Mouse (Mus musculus): ENCODE results near the gene Tifab.

DNA sequence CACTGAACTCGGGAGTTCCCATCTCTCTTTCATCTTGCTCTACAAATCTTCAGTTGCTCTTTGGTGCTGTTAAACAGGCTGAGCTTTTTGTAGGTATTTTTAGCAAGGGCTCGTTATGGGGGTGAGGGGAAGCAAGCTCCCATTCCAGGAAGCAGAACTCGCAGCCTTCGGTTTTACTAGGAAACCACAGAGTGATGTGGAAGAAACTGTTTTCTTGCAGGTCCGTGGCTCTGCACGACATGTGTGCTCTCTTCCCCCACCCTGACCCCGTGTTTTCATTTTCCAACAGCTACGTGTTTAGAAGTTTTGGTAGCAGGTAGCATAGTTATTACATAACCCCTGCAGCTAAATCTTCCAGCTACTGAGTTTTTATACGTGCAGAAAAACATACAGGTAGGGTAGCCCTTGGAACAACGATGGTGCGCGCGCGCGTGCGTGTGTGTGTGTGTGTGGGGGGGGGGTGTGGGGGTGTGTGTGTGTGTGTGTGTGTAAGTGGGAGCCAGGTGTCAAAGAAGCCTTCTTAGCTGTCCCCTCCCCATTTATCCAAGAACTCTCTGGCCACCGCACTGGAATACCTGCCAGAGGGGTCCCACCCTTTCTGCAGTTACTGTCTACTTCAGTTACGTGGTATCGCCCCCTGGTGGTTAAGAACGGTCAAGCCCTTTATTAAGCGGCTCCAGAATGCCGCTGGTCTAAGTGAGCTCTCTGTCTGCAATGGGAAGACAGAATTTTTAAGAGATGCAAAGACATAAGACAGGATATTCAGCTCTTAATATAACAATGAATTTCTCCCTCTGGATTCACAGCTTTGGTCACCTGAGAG lies 27.1 kb downstream of the Tifab start:
- peak; percentile 63 for TF ChIP-seq CTCF (conservative IDR thresholded peaks at IDR 0.05; ENCODE audit: insufficient read depth, insufficient read length, low read depth, low read length)
- TF ChIP-seq POLR2A (IDR thresholded peaks at IDR 0.05; ENCODE audit: low read depth, low read length): no peak

Data from kidney, adult 2 months (tissue).